Mouse (Mus musculus): Measurements from ENCODE around the gene Sytl5. TPM values are rescaled to one million over a fixed set of nuclear protein-coding genes. Genes with fewer than 3 reads are reported as not detected.

Sytl5 gene
- 2.5 TPM for polyA plus RNA-seq (2014; fragmentation: Illumina TruSeq; extraction: RNeasy Lipid Tissue Mini Kit (QIAGEN cat#74804))

DNA sequence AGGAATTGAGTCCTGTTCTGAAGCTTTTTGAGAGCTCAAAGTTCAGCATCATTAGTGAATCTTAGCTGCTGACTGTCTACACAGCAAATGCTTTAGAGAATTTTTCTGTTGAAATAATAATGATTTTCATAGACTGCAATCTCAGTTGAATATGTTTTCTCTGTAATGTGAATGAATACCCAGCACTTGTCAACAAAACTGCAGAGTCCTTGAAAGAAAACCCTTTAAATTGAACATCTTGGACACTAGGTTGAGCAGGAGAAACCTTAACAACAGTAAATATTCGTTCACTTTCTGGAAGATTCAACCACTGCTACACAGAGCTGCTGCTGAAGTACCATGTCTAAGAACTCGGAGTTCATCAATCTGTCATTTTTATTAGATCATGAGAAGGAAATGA, at the start of gene Sytl5:
TSS of gene Sytl5 (plus strand) at position 301 of the 400 bp plus-strand sequence.

GRCm38 (mm10) chrX:9846628-9847027, 38.8 kb upstream of the Sytl5 start, which contains the start of gene Hypm:
Gene Hypm, plus strand, starts transcription at chrX:9846928.

DNA sequence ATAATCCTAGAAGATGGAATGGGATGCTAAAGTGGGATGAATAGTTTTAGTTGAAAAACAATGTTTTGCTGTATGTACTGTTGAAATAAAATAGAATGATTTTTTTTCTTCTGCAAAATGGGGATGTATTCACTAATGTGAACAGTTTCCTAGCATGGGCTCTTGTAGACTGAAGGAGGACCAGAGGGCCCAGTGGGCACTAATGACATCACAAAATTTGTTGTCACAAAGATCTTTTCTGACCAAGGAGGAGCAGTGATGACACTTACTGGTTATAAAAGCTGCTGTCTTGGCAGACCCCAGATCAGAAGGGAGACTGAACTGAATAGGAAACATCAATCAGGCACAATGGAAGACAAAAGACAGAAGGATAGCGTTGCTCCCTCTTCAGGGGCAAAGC, 36.0 kb upstream of the Sytl5 start, which contains the start of gene H2al3:
TSS of gene H2al3 (plus strand) at position 301 of the 400 bp plus-strand sequence.

Other genes starting within 250 kb of the Sytl5 start
- 367 TPM for gene Dynlt3, start 222.6 kb upstream of the Sytl5 start, polyA plus RNA-seq (2014; fragmentation: Illumina TruSeq; extraction: RNeasy Lipid Tissue Mini Kit (QIAGEN cat#74804))
- gene Hypm, start 38.7 kb upstream of the Sytl5 start, polyA plus RNA-seq (2014; fragmentation: Illumina TruSeq; extraction: RNeasy Lipid Tissue Mini Kit (QIAGEN cat#74804)): not detected
- not detected for gene H2al3, start 35.9 kb upstream of the Sytl5 start, polyA plus RNA-seq (2014; fragmentation: Illumina TruSeq; extraction: RNeasy Lipid Tissue Mini Kit (QIAGEN cat#74804))
- gene Srpx, start 232.1 kb downstream of the Sytl5 start, polyA plus RNA-seq (2014; fragmentation: Illumina TruSeq; extraction: RNeasy Lipid Tissue Mini Kit (QIAGEN cat#74804)): 8.9 TPM

All from ovary, adult 10 weeks (tissue).